Mouse (Mus musculus) spleen, postnatal 14 days (tissue): ENCODE measurements around the gene Col6a3.

Experiments
- DNase-seq, 2 experiments: peaks; one replicate each; pipeline ENCODE4 v3.0.0; 2021 to 2022; ENCODE audit warnings: low spot score in 2 of 2

Gene Col6a3

GRCm38 (mm10) chr1:90797276-90797891, 46.4 kb downstream of the Col6a3 start:
- no peak for DNase-seq

DNA sequence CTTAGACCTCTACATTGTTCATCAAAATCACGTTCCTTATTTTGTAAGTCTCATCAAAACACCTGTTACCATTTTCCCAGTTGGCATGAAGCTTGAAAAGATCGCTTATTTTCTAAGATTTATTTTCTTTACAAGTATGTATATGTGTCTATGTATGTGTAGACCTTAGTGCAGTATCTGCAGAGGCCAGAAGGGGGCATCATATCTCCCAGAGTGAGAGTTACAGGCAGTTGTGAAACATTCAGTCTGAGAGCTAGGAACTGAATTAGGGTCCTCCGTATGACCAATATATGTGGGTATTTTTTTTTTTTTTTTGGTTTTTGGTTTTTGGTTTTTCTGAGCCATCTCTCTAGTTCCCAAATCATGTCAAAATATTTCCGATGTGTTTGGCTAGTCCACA, 50.4 kb downstream of the Col6a3 start:
- DNase-seq: no peak

DNA sequence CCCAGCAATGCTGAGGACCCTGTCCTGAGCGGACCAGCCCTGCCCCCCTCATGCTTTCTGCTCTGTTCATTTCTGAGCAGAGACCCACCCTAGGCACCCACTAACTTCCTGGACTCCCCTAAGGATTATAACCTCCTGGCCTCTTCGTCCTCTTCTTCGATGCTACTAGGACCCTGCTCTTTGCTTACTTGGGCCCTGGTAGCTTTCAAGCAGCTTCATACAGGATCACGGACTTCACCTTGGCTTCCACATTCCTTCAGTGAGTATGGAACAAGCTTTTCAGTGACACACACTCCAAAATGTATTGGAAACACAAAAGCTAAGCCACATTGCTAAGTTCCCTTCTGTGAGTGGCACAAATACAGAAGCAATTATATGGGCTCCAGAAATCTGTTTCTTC, 52.8 kb downstream of the Col6a3 start:
- DNase-seq: no peak

- DNase-seq: no peak
Measured at GRCm38 (mm10) chr1:90789506-90789905, 54.3 kb downstream of the Col6a3 start.

DNA sequence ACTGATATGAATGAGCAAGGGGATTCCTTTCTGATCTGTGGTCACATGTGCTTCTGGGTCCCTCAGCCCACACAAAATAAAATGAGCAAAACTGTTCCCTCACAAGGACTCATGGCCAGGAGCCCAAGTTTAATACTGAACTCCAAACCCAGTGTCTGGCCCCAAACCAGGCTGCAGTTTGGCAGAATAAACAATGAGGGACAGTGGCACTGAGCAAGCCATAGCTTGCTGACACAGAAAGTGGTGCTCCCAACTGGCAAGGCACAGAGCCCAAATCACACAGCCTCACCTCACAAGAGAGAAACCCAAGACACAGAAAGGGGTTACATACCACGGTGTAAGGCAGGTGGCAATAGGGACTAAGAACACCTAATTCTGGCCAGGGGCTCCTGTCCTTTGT, 63.3 kb downstream of the Col6a3 start:
- DNase-seq: no peak

- no peak for DNase-seq
Measured at GRCm38 (mm10) chr1:90779072-90779471, 64.7 kb downstream of the Col6a3 start.

- no peak for DNase-seq
Measured at GRCm38 (mm10) chr1:90775477-90776241, 68.1 kb downstream of the Col6a3 start.

GRCm38 (mm10) chr1:90771172-90771571, 72.6 kb downstream of the Col6a3 start:
- no peak for DNase-seq

GRCm38 (mm10) chr1:90770027-90770426, 73.7 kb downstream of the Col6a3 start:
- DNase-seq: no peak

DNA sequence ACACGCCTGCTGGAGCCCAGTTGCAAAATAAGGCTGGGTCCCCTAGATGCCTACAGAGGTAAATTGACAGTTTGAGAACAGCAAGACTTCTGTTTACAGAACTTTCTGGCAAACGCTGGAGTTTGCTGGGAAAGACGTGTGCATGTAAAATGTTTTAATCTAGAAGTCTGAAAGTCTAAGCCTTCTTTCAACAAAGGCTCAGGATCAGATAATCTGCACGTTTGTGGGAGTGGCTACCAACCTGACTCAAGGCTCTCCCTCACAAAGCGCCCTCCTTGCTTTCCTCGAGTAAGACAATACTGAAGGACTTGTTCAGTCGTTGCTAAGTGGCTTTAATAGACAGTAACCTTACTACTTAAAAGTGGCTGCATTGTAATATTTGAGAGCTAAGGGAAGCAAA, 74.5 kb downstream of the Col6a3 start:
- DNase-seq: no peak

- no peak for DNase-seq
Measured at GRCm38 (mm10) chr1:90758091-90758673, 85.6 kb downstream of the Col6a3 start.

DNA sequence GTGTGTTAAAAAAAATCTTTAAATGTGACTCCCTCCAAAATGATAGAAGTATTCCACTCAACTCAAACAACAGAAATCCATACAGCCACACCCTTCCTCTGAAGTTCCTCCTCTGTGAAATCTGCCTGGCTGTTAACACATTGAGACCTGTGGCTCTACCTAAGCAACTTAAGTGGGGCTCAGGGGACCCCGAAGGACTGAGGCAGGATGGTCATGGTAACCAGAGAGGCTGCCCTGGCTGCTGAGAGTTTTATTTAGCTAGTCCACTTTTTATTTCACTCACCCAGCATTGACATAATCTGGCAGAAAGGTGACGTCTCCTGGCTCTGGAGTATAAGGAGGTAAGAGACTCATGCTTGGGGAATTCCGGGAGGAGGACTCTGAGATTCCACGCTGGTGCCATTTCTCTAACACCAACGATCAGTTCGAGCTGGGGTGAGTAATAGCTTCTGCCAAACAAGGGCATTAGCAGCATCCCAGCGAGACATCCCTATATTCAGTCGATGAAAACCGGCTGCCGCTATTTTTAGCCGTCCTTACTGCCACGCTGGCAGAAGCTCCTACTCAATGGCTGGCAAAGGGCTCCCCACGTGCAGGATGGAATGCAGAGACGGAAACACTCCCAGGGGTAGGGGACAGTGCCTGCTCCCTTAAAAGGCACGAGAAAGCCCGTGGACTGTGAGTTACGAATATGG, 89.8 kb downstream of the Col6a3 start:
- no peak for DNase-seq

- DNase-seq: no peak
Measured at GRCm38 (mm10) chr1:90751221-90751620, 92.5 kb downstream of the Col6a3 start.

GRCm38 (mm10) chr1:90750169-90750568, 93.6 kb downstream of the Col6a3 start:
- DNase-seq: no peak

DNA sequence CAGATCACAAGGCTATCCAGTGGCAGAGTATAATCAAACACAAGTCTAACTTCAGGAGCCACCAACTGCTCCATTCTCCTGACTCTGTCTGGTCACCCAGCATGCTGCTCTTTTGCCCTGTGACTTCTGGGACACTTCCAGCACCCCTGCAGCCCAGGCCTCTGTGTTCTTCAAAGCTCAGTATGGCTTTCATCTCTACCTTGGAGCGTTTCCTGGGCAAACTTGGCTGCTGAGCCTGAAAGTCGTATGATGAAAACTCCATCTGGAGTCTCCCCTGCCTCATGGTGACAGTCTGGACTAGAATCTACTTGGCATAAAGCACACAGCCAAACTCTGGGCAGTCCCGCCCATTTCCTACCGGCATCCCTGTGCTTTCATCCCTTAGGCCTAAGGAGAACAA, 95.2 kb downstream of the Col6a3 start:
- no peak for DNase-seq

GRCm38 (mm10) chr1:90743941-90744386, 99.8 kb downstream of the Col6a3 start:
- no peak for DNase-seq

DNA sequence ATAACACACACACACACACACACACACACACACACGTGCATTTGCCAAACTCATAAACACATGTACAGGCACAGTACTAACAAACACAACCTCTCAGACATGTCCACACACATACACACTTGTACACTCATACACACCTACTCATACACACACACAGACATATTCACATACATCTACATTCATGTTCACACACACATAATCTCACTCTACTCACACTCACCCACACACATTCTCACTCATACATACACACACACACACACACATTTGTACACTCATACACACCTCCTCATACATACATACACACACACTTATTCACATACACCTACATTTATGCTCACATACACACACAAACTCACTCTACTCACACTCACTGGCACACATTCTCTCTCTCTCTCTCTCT, 100.3 kb downstream of the Col6a3 start:
- DNase-seq: no peak

DNA sequence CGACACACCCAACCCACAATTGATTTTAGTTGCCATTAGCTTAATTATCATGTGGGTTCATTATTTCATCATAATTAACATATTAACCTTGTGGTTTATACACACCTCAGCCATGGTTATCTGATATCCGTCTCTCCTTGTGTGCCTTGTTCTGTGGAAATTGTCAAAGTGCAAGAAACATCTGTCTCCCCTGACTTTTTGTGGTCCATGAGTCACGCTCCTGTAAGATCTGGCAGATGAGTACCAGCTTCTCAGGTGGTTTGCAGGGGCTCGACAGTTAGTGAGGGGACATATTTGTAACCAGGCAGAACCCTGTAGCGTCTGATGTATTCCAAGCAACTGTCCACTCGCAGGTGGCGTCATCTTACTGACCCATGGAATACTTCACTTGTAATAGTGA, 101.1 kb downstream of the Col6a3 start:
- no peak for DNase-seq

- no peak for DNase-seq
Measured at GRCm38 (mm10) chr1:90740216-90741170, 103.3 kb downstream of the Col6a3 start.

DNA sequence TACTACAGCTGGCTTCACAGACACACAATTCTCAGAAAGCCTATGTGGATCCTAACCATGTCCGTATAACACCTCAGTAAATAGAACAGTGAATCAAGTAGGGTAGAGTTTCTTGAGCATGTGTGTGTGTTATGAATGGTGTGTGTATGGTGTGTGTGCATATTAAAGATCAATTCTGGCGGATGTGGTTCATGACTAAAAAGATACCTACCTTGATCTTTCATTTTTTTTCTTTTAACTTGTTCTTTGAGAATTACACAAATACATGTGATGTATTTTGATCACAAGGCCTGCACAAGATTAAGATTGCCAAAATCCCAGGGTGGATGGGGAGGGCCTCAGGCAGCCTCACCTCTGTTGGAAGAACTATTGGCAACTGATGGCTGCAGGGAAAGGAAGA, 104.9 kb downstream of the Col6a3 start:
- no peak for DNase-seq

DNA sequence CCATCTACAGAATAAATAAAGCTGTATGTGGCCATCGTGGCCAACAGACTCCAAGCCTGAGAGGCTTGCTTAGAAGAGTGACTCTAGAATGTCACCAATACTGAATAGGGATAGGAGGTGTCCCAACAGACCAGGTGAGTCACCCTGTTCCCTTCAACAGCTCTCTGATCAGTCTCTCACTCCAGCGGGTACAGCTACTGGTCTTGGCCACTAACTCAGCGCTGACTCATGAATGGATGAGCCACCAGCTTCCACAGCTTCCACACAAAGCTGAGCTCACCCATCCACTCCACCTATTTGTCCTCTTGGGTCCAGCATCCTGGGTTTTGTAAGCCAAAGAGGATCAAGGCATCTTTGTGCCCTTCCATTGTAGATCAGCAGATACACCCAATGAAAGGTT, 114.3 kb downstream of the Col6a3 start:
- no peak for DNase-seq
